Mouse (Mus musculus): Measurements from ENCODE around the gene Gnaq.

The Gnaq gene

GRCm38 (mm10) chr19:16204776-16205680 lies 72.4 kb downstream of the Gnaq start:
- DNase-seq, result no peak

DNA sequence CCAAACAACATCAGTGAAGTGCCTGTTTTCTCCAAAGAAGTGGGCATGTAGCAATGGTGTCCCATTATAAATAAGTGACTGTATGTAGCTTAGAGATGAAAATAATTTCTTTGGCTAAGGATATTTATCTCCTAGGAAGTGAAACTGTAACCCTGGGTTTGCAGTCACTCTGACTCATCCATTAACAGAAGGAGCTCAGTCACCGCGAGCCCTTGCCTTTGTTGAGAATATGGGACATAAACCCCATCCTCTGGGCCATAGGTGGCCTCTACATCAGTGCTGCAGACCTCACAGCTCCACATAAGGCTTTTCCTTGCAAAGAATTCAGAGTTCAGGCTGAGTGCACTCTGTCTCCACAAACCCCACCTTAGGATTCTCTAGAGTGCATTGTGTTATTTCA lies 77.0 kb downstream of the Gnaq start:
- DNase-seq, result no peak

DNA sequence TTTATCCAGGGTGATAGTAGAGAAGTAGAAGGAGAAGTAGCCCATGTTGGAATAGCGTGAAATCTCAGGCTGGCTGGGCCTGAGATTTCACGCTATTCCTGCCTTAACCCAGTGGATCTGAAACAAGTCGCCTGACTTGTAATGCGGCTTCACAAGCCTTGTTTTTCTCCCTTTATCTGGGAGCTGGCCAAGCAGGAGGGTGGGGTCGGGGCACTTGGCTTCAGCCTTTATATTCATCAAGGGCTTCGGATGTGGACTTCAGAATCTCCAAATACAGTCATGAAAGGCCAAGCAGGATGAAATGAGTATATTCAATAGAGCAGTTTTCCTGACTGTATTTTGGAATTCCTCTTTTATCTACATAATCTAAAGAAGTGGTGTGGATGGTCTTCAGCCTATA lies 82.3 kb downstream of the Gnaq start:
- DNase-seq, result no peak

DNA sequence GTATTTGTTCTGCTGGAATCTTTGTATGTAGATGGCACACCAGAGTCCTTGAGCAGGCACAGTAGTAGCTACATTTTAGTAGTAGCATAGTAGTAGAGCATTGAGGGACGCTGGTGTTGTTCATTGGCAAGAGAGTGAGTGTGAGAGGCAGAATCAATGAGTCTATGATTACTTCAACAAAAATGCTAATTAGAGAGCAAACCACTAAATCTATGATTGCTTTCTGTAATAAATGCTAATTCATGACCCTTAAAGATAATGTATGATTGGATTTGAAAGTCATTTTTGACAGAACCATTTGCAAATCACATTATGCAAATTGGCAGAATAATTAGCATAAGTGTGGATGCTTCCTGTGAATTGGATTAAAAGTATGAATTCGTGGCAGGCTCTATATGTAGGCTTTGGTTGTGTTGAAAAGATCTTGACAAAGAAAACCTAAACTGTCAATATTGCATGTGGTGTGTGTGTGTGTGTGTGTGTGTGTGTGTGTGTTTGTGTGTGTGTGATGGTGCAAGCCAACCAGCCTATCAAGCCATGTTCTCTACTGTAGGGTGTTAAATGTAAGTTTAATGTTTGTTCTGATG lies 82.9 kb downstream of the Gnaq start:
- DNase-seq, result no peak

GRCm38 (mm10) chr19:16219978-16220377 lies 87.3 kb downstream of the Gnaq start:
- no peak for DNase-seq

- DNase-seq, result no peak
Observed at GRCm38 (mm10) chr19:16222526-16222925, 89.9 kb downstream of the Gnaq start.

DNA sequence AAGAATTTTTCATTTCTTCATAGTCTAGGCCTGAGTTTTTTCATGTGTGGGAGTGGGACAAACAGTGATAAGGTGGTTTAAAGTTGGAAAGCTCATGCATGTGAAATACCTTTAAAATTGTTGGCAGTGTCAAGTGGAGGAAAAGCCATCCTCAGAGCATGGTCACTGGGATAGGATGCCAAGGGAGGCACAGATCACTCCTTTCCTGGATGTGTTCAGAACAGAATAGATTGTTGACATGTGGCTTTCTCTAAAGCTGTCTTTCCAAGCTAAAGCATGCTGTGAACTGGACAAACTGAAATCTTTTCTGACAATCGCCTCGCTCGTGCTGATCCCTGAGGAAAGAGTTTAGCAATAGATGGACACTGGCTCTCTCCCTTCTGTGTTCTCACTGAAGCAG lies 90.5 kb downstream of the Gnaq start:
- DNase-seq, result no peak

DNA sequence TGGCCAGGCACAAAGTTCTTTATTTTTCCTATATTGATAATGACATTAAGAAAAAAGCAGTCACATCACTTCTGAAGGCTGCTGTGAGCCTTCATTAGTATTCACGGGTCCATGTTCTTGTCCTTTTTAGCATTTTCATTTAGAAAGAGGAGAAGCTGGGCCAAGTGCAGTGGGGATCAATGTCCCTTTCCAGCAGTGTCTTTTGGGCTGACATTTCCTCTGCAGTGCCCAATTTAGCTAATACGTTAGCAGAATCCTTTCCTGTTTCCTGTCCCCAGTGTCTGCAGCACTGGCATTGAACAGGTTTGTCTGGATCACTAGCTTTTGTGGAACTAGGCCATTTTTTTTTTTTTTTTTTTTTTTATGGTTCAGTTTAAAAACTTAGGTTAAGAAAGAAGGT lies 92.2 kb downstream of the Gnaq start:
- no peak for DNase-seq

DNA sequence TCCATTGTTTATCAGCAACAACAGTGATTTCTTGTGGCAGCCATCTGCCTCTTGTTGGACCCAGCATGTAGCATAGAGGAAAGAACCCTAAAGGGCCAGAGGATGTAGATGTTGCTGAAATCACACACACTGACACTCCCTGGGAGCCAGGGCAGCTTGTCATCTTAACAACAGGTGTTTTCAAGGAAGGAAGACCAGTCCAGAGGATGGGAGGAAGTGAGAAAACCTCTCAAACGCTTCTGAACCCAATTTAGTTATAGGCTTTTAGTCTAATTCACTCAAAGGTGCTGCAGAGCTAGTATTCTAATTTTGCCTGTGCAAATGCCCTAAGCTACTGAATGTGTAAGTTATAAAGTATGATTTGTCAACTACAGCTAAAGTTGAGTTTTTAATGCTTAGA lies 99.0 kb downstream of the Gnaq start:
- DNase-seq, result no peak

DNA sequence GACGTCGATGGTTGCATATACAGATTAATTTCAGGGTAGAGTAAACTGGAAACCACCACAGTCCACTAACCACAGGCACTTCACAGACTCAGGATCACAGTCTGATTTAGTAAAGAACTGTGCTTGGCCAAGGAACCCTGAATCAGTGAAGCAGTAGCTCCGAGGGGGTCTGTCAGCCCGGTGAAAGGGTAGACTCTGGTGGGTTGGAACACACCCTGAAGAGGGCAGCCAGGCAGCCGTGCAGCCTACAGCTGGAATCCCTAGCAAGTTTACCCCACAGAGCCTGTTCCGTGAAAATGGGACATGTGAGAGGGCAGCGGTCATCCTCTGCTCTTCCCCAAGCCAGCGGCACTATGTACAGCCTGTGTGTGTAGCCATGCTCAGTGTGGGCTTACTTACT lies 103.0 kb downstream of the Gnaq start:
- DNase-seq, result no peak

GRCm38 (mm10) chr19:16237034-16237433 lies 104.4 kb downstream of the Gnaq start:
- no peak for DNase-seq

- no peak for DNase-seq
Observed at GRCm38 (mm10) chr19:16238072-16238471, 105.4 kb downstream of the Gnaq start.

DNA sequence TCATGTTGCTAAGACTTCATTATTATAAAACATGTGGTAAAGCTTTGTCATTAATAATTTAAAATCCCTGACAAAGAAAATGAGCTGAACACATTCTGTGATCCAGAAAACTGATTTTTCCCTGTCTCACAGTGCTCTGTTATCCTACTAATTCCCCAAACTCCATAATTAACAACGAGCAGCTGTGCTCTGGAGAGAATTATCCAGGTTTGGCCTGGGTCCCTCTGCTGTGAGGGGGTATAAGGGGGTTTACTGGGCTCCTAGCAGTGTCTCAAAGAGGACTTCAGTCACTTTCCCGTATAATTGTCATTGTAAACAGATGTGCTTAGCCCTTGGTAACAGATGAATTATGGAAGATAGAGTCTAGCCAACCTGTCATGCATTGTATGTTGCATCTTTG lies 105.9 kb downstream of the Gnaq start:
- peak; percentile 15 for DNase-seq

DNA sequence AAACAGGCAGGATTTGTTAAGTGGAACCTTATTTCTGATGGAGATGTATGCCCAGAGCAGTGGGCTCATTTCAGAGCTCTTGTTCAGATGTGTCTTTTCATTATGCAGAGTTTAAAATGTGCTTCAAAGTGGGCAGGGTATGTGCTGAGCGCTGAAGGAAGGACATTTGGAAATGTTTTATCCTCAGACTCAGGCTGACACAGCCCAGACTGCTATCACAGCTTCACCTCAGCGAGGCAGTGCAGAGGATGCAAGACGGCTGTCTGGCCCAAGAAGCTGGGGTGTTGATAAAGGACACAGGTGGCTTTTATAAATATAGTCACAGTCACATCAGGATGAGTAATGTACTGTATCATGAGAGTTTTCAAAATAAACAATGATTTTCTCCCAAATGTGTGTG lies 110.1 kb downstream of the Gnaq start:
- no peak for DNase-seq

DNA sequence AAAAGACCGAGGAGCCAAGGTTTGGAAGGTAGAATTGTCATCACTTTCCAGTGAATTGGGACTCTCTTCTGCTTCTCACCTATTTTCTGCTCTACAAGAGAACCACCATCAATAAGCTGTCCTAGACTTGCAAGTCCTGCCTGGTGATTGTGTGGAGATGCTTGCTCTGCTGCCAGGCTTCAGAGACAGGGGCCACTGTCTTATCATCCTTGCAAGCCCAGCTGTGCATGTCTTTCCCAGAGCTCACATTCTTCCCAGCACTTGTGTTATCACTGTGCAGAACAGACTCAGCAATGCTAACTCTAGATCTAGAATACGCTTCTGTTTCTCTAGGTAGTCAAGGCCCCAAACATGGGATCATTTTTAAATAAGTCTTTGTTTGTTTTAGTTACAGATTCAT lies 116.4 kb downstream of the Gnaq start:
- no peak for DNase-seq

DNA sequence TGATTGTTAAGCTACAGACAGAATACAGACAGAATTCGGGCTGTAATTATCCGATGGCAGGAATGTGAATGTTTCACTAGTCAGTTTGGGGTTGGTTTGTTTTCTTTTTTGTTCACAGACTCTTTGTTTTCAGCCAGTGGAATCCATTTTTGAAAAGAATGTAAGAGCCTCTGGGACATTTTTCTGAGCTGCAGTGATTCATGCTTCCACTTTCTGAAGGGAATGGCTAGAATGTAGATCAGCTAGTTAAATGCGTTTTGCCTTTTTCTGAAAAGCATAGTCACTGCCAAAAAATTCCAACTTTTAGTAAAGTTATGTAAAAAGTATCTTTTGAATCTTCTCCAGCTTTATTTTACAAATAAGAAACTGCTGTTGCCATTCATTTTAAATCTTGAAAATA lies 118.3 kb downstream of the Gnaq start:
- no peak for DNase-seq

- no peak for DNase-seq
Observed at GRCm38 (mm10) chr19:16251819-16252218, 119.2 kb downstream of the Gnaq start.

GRCm38 (mm10) chr19:16252696-16253095 lies 120.1 kb downstream of the Gnaq start:
- no peak for DNase-seq

DNA sequence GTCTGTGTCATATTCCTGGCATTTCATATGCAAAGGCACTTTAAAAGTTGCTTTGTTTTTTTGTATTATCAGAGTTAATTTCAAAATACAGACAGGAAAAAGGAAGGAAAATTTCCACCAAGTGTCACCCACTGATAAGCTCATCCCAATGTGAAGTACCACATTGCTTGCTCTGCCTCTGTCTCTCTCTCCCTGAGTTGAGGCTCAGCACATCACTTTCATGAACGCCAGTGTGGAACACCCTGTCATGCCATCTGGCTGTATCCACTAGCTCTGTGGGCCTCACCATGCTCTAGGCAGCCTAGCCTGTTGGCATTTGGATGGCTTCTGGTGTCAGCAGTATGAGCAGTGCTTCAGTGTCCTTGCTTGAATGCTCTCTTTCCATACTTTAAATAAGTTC lies 122.2 kb downstream of the Gnaq start:
- DNase-seq, result no peak

GRCm38 (mm10) chr19:16255294-16255693 lies 122.7 kb downstream of the Gnaq start:
- DNase-seq, result no peak

DNA sequence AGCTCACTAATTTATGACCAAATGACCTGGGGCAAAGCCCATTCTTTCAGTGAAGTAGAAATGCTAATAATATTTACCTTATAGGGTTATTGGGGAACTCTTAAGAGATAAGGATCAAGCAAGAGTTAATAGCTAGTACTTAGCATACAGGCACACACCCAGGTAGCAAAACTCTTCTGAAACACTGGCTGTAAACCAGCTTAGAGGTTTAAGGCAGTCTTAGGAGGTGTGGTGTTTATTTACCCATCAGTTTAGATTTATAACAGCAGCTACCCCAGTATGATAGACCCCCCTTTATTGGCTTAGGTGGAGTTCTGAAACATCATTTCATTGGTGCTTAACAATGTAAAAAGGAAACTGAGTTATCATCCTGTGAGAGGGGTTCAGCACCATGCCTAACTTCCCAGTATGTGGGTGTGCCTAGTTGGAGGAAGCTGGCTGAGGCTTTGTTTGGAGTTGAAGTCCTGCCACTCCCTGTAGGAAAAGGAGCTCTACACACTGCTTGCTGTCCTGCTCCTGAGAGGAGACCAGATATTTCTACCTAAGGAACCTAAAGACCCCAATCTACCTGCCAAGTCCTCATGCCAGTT lies 126.2 kb downstream of the Gnaq start:
- no peak for DNase-seq

DNA sequence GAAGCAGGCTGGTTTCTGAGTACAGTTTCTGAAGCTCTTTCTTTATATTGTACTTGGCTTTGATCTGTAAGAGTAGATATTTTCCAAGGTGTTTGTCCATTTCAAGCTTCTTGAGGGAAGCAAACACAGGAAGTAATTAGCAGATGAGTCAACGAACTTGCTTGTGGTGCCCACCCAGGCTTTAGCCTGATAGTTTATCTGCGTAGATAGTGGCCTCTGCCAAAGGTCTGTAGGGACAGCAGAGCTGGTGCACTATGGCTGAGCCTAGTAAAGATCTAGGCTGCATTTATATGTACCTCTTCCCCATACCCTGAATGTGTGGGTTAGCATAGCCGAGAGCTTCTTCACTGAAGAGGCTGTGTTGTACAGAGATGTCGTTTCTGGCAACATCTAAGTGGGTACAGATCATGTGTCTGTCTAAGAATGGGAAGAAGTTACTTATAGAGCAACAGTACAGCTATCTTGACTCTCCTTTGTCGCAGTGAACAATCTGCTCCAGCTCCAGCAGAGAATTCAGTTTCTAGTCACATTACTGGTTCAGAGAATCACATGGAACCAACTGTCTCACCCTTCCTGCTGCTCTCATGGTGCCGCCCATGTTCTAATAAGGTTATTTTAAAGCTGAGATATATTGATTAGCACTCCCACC lies 127.3 kb downstream of the Gnaq start:
- DNase-seq, result no peak

GRCm38 (mm10) chr19:16260435-16260832 lies 127.8 kb downstream of the Gnaq start:
- peak; percentile 61 for DNase-seq

- DNase-seq, result no peak
Observed at GRCm38 (mm10) chr19:16260973-16261372, 128.3 kb downstream of the Gnaq start.
